Mouse (Mus musculus) stomach, postnatal 0 days (tissue): ENCODE measurements around the gene Cdk18. TPM values are rescaled to one million over a fixed set of nuclear protein-coding genes. Genes with fewer than 3 reads are reported as not detected.
A peak's percentile ranks its signal among the peaks of the same experiment; 100 is the strongest.
"Not testable (repeated sequence)": the region's sequence is repeated elsewhere in the genome, so short reads cannot be mapped to it uniquely, and the experiment has no call there.

Experiments used
- ATAC-seq: fragments of 200-750 bp; cut with Nextera tagmentation; 2 replicates; pipeline ENCODE4 v1.8.0; 2017; ENCODE audit not compliant: low FRiP score, low TSS enrichment
- DNase-seq: peaks from one replicate; pipeline ENCODE4 v3.0.0-alpha.2; 2016; ENCODE audit warnings: low spot score
- H3K27ac ChIP-seq: fragments of 300-500 bp; sonication (generic); replicated peaks from 2 replicates; pipeline ENCODE4 v1.5.1; 2014; ENCODE audit warnings: mild to moderate bottlenecking, control low read depth
- H3K27me3 ChIP-seq: fragments of 300-500 bp; sonication (generic); 2 replicates; pipeline ENCODE4 v1.6.1; 2014; ENCODE audit warnings: low read length; ENCODE audit not compliant: control insufficient read depth, insufficient read depth
- H3K36me3 ChIP-seq: fragments of 300-500 bp; sonication (generic); 2 replicates; pipeline ENCODE4 v1.6.1; 2014; ENCODE audit warnings: low read length, mixed read lengths; ENCODE audit not compliant: control insufficient read depth, insufficient read depth
- H3K4me1 ChIP-seq: fragments of 300-500 bp; sonication (generic); replicated peaks from 2 replicates; pipeline ENCODE4 v1.6.1; 2014; ENCODE audit warnings: antibody characterized with exemption; ENCODE audit not compliant: control insufficient read depth, insufficient read depth
- H3K4me2 ChIP-seq: fragments of 300-500 bp; sonication (generic); replicated peaks from 2 replicates; pipeline ENCODE4 v1.6.1; 2014; ENCODE audit warnings: low read depth, mild to moderate bottlenecking, control low read depth, moderate library complexity
- H3K4me3 ChIP-seq: fragments of 300-500 bp; sonication (generic); 2 replicates; pipeline ENCODE4 v1.5.1; 2014; ENCODE audit warnings: low read depth, low read length, control low read depth
- H3K9ac ChIP-seq: fragments of 300-500 bp; sonication (generic); 2 replicates; pipeline ENCODE4 v1.6.1; 2014; ENCODE audit warnings: mild to moderate bottlenecking, low read length, control low read depth, mixed read lengths
- H3K9me3 ChIP-seq: fragments of 300-500 bp; sonication (generic); 2 replicates; pipeline ENCODE4 v1.6.1; 2016; ENCODE audit warnings: low read length; ENCODE audit not compliant: control insufficient read depth
- CTCF ChIP-seq: IDR thresholded peaks from 2 replicates; pipeline ENCODE4 v1.5.1; 2016; ENCODE audit warnings: antibody characterized with exemption, low read depth, mild to moderate bottlenecking, moderate library complexity
- EP300 ChIP-seq: optimal IDR thresholded peaks from 2 replicates; pipeline ENCODE3; 2016; ENCODE audit warnings: antibody characterized with exemption
- WGBS: fragments of 180-500 bp; shearing (Covaris S2); extraction: QIAGEN DNeasy Blood & Tissue Kit; methylation state at CpG from one replicate; pipeline ENCODE4 v1.1.7; 2014; 5-methylcytosine and 5-hydroxymethylcytosine counted together
- polyA plus RNA-seq: library from polyadenylated mRNA; unstranded; fragments of >200 nt; fragmentation: Nextera tagmentation; extraction: Ambion mirVana; gene quantifications from 2 replicates; pipeline ENCODE4 v1.2.1, GENCODE M21; 2015

Gene Cdk18
- polyA plus RNA-seq, 1 experiment from 2014 or later, result 9.7 TPM

DNA sequence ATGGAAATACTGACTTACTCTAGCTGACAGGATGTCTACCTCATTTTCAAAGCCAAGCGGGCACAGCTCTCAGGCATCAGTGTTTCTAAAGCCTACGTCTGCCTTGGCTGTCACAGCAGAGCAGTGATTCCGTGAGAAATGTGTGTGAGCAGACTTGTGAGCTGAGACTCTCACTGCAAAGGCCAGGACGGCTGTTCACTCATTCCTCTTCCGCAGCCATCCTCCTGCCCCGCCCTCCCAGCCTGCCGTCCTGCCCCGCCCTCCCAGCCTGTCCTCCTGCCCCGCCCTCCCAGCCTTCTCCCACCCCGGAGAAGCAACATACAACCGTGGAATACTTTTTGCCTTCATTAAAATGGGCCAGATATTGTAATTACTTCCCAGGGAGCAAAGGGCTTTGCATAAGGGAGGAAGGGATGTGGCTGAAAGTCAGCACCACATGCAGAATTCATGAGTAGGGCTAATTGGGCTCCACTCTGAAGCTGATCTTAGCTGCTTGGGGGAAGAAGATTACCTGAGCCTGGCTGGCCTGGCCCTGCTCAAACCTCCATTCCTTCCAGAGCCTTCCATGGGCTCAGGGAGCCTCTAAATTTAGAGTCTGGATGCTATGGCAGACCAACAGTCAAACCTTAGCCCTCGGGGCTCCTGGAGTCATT is 28.8 kb upstream of the Cdk18 start:
- peak; percentile 47 for DNase-seq
- Histone ChIP-seq H3K4me3 (0 out of 2 replicates have a peak overlapping the region, but pooled peaks have one; percentile 10), H3K9ac (no peak overlapping the region; the same call in 1 of the 2 replicates), H3K9me3 (no peaks in the 10 kb centered on the region), H3K36me3 (no peaks in the 10 kb centered on the region), H3K27me3 (no peaks in the 10 kb centered on the region), H3K4me2 (peak overlapping the region; percentile 31; the same call in 1 of the 2 replicates), H3K4me1 (no peaks in the 10 kb centered on the region), H3K27ac (no peak overlapping the region)
- TF ChIP-seq EP300 (no peak), CTCF (no peak)
- 7% methylated on average over 12 of the region's 12 CpGs for WGBS
- ATAC-seq, result no peak

DNA sequence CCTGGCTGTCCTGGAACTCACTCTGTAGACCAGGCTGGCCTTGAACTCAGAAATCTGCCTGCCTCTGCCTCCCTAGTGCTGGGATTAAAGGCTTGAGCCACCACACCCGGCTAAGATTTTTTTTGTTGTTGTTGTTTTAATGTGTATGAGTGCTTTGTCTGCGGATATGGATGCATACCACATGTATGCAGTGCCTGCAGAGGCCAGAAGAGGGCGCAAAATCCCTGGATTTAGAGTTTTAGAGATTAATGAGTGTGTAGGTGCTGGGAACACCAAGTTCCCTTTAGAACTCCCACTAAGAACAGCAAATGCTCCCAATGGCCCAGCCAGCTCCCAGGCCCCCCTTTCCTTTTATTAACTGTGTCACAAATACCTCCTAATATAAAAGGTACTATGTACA is 26.4 kb upstream of the Cdk18 start:
- Histone ChIP-seq H3K4me1 (no peaks in the 10 kb centered on the region), H3K36me3 (no peaks in the 10 kb centered on the region), H3K27me3 (no peaks in the 10 kb centered on the region), H3K27ac (no peak overlapping the region), H3K9me3 (no peaks in the 10 kb centered on the region), H3K4me3 (no peak overlapping the region), H3K4me2 (no peak overlapping the region), H3K9ac (no peak overlapping the region)
- WGBS, result 58% methylated on average over 3 of the region's 3 CpGs
- no peak for TF ChIP-seq EP300
- peak; percentile 61 for TF ChIP-seq CTCF
- DNase-seq (no peak), ATAC-seq (no peak)

DNA sequence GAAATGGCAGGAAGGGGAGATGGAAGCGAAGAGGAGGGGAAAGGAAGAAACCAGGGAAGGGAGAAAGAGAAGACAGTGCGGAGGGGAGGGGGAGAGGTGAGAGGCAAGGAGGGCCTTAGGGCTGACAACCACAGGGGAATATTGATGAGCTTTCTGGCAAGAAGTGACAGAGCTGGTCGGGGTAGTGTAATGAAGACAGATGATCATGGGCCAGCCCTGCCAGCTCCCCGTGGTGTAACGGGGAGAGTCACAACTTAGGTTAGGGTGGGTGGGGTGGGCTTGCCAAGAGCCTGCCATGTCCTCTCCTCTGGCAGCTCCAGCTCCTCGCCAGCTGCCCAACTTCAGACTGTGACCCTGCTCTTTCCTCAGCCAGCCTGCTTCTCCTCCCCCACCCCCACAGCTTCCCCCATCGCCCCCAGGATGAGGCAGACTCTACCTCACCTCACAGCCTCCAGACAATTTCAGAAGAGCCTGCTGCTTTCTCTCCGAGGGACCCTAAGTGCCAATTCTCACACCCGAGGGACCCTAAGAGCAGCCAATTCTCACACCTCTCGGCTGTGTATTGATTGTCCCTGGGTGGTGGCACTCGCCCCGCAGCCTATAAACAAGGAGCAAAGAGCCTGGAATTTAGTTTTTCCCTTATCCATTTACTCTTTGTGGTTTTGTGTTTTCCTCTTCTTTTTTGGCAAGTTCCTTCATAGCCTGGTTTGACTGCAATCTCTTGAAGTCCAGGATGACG is 25.5 kb upstream of the Cdk18 start:
- no peak overlapping the region for H3K27ac ChIP-seq
- H3K27me3 ChIP-seq, result no peaks in the 10 kb centered on the region
- no peak overlapping the region for H3K9ac ChIP-seq
- TF ChIP-seq EP300 (no peak), CTCF (no peak)
- ATAC-seq (no peak), DNase-seq (no peak)
- no peak overlapping the region for H3K4me2 ChIP-seq
- H3K4me3 ChIP-seq, result no peak overlapping the region
- no peaks in the 10 kb centered on the region for H3K9me3 ChIP-seq
- H3K36me3 ChIP-seq, result no peaks in the 10 kb centered on the region
- no peaks in the 10 kb centered on the region for H3K4me1 ChIP-seq
- 29% methylated on average over 13 of the region's 13 CpGs for WGBS

DNA sequence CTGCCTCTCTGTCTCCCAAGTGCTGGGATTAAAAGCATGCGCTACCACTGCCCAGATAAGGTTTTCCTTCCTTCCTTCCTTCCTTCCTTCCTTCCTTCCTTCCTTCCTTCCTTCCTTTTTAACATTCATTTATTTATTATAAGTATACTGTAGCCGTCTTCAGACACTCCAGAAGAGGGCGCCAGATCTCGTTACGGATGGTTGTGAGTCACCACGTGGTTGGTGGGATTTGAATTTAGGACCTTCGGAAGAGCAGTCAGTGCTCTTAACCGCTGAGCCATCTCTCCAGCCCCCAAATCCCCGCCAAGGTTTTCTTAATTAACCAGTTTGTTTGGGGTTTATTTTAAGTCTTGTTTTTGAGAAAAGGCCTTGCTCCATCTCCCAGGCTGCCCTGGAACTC is 23.1 kb upstream of the Cdk18 start:
- H3K36me3 ChIP-seq, H3K4me2 ChIP-seq, H3K4me3 ChIP-seq, ATAC-seq, H3K4me1 ChIP-seq, H3K27me3 ChIP-seq, H3K27ac ChIP-seq, H3K9ac ChIP-seq, DNase-seq, H3K9me3 ChIP-seq: not testable (repeated sequence)
- 59% methylated on average over 9 of the region's 9 CpGs for WGBS
- peak; percentile 55 for TF ChIP-seq CTCF

DNA sequence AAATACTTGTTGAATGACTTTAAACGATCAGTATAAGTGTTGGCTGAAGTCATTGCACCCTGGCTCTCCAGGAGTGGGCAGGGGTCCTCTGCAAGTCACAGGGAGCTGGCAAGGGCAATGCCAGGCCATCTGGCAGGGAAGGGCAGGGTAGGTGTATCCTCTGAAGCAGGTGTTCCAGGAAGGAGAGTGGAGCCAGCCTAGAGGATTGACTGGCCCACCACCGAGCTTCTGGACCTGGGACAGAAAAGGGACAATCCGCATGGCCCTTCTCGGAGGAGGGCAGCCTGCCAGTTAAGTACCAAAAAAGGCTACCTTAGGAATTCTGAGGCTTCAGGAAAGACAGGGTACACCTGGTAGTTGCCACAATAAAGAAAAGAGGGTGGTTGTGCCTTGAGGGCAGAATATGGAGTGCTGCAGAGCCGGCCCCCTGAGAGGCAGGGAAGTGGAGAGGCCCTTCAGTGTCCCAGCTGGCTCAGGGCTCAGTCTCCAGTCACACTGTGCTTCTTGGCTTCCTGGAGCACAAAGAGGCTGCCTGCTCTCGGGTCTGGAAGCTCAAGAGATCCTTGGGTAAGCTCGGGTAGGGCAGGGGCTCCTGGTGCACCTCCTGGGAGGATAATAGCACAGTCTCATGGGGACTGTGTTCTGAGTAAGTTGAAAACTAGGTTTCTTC is 21.9 kb upstream of the Cdk18 start:
- Histone ChIP-seq H3K4me3 (no peak overlapping the region), H3K9ac (no peak overlapping the region), H3K27ac (no peak overlapping the region), H3K36me3 (no peaks in the 10 kb centered on the region), H3K4me2 (no peak overlapping the region), H3K4me1 (no peaks in the 10 kb centered on the region), H3K9me3 (no peaks in the 10 kb centered on the region), H3K27me3 (0 out of 2 replicates have a peak, but pooled peaks cover 6% of the 10 kb centered on the region)
- no peak for ATAC-seq
- 52% methylated on average over 7 of the region's 7 CpGs for WGBS
- no peak for TF ChIP-seq EP300
- no peak for TF ChIP-seq CTCF
- DNase-seq, result no peak
